Mouse (Mus musculus): ENCODE measurements around the gene Nphp4. TPM values are rescaled to one million over a fixed set of nuclear protein-coding genes. Genes with fewer than 3 reads are reported as not detected.

The Nphp4 gene
- polyA plus RNA-seq, 1 experiment from 2014 or later, result 5.0 TPM

DNA sequence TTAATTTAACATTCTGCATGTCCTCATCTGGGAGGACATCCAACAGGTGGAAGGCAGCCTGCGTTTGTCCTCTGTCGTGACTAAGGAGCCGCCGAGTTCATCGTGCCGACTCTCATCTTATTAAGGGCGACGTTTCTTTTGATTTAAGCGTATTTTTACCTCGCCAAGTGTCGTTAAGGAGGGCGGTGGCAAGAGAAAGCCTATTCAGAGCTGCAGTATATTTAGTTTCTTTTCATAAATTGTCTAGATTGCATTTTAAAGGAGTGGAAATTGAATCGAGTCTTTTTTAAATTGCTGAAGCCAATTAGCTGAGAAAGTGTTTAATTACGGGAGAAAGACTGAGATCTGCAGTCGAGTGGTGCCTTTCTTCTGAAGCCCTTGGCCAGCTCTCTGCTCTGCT, 109.0 kb downstream of the Nphp4 start:
- H3K27ac ChIP-seq (ENCODE audit: low read depth, low read length), result no peak overlapping the region
- no peak for ATAC-seq (ENCODE audit: insufficient read depth, low FRiP score, low TSS enrichment)
- DNase-seq (ENCODE audit: low spot score), result no peak
- no peaks in the 10 kb centered on the region for H3K9me3 ChIP-seq (ENCODE audit: control insufficient read depth, low read length)
- H3K4me1 ChIP-seq (ENCODE audit: control insufficient read depth, insufficient read depth, low read length), result no peaks in the 10 kb centered on the region
- H3K27me3 ChIP-seq (ENCODE audit: control insufficient read depth, insufficient read depth, low read length), result no peaks in the 10 kb centered on the region
- no peak overlapping the region for H3K9ac ChIP-seq (ENCODE audit: low read length)
- no peaks in the 10 kb centered on the region for H3K36me3 ChIP-seq (ENCODE audit: control insufficient read depth, insufficient read depth, low read length)
- no peak overlapping the region for H3K4me2 ChIP-seq (ENCODE audit: low read depth)
- 80% methylated on average over 15 of the region's 15 CpGs for WGBS
- no peak overlapping the region for H3K4me3 ChIP-seq (ENCODE audit: low read depth, low read length)

GRCm38 (mm10) chr4:152586175-152586574, 109.7 kb downstream of the Nphp4 start:
- WGBS, result 39% methylated on average over 4 of the region's 4 CpGs
- Histone ChIP-seq H3K27me3 (ENCODE audit: control insufficient read depth, insufficient read depth, low read length) (no peaks in the 10 kb centered on the region), H3K36me3 (ENCODE audit: control insufficient read depth, insufficient read depth, low read length) (no peaks in the 10 kb centered on the region), H3K9me3 (ENCODE audit: control insufficient read depth, low read length) (no peaks in the 10 kb centered on the region), H3K4me1 (ENCODE audit: control insufficient read depth, insufficient read depth, low read length) (no peaks in the 10 kb centered on the region), H3K9ac (ENCODE audit: low read length) (no peak overlapping the region), H3K4me3 (ENCODE audit: low read depth, low read length) (no peak overlapping the region), H3K27ac (ENCODE audit: low read depth, low read length) (no peak overlapping the region), H3K4me2 (ENCODE audit: low read depth) (no peak overlapping the region)
- ATAC-seq (ENCODE audit: insufficient read depth, low FRiP score, low TSS enrichment) (no peak), DNase-seq (ENCODE audit: low spot score) (no peak)

DNA sequence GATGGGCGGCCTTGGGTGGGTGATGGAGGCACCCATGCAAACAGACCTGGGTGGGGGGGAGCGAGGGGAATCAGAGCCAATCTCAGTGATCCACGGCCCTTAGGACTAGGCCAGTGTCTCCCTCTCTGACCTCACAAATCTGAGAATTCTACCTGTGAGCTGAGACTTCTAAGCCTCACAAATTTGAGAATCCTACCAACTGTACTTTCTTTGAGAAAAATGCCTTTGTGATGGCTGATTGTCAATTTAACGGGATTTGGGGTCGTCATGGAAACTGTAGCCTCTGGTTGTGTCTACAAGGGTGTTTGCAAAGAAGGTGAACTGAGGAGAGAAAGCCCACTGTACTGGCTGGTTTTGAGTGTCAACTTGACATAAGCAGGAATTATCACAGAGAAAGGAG, 127.8 kb downstream of the Nphp4 start:
- Histone ChIP-seq H3K4me3 (ENCODE audit: low read depth, low read length) (no peak overlapping the region), H3K27me3 (ENCODE audit: control insufficient read depth, insufficient read depth, low read length) (no peaks in the 10 kb centered on the region), H3K4me2 (ENCODE audit: low read depth) (no peak overlapping the region), H3K9ac (ENCODE audit: low read length) (no peak overlapping the region), H3K36me3 (ENCODE audit: control insufficient read depth, insufficient read depth, low read length) (no peaks in the 10 kb centered on the region), H3K4me1 (ENCODE audit: control insufficient read depth, insufficient read depth, low read length) (no peaks in the 10 kb centered on the region), H3K27ac (ENCODE audit: low read depth, low read length) (no peak overlapping the region), H3K9me3 (ENCODE audit: control insufficient read depth, low read length) (no peaks in the 10 kb centered on the region)
- no peak for ATAC-seq (ENCODE audit: insufficient read depth, low FRiP score, low TSS enrichment)
- no peak for DNase-seq (ENCODE audit: low spot score)
- WGBS, result 82% methylated on average over 5 of the region's 5 CpGs

GRCm38 (mm10) chr4:152609196-152609595, 132.7 kb downstream of the Nphp4 start:
- WGBS, result 86% methylated on average over 2 of the region's 2 CpGs
- Histone ChIP-seq H3K27me3 (ENCODE audit: control insufficient read depth, insufficient read depth, low read length) (no peaks in the 10 kb centered on the region), H3K9ac (ENCODE audit: low read length) (no peak overlapping the region), H3K4me3 (ENCODE audit: low read depth, low read length) (no peak overlapping the region), H3K4me1 (ENCODE audit: control insufficient read depth, insufficient read depth, low read length) (no peaks in the 10 kb centered on the region), H3K27ac (ENCODE audit: low read depth, low read length) (no peak overlapping the region), H3K36me3 (ENCODE audit: control insufficient read depth, insufficient read depth, low read length) (no peaks in the 10 kb centered on the region), H3K4me2 (ENCODE audit: low read depth) (no peak overlapping the region), H3K9me3 (ENCODE audit: control insufficient read depth, low read length) (no peaks in the 10 kb centered on the region)
- DNase-seq (ENCODE audit: low spot score) (no peak), ATAC-seq (ENCODE audit: insufficient read depth, low FRiP score, low TSS enrichment) (no peak)

- no peak for DNase-seq (ENCODE audit: low spot score)
- WGBS, result 85% methylated on average over 9 of the region's 9 CpGs
- Histone ChIP-seq H3K4me3 (ENCODE audit: low read depth, low read length) (no peak overlapping the region), H3K27me3 (ENCODE audit: control insufficient read depth, insufficient read depth, low read length) (no peaks in the 10 kb centered on the region), H3K4me2 (ENCODE audit: low read depth) (no peak overlapping the region), H3K36me3 (ENCODE audit: control insufficient read depth, insufficient read depth, low read length) (no peaks in the 10 kb centered on the region), H3K4me1 (ENCODE audit: control insufficient read depth, insufficient read depth, low read length) (no peaks in the 10 kb centered on the region), H3K9ac (ENCODE audit: low read length) (no peak overlapping the region), H3K9me3 (ENCODE audit: control insufficient read depth, low read length) (no peaks in the 10 kb centered on the region), H3K27ac (ENCODE audit: low read depth, low read length) (no peak overlapping the region)
- no peak for ATAC-seq (ENCODE audit: insufficient read depth, low FRiP score, low TSS enrichment)
Measured at GRCm38 (mm10) chr4:152610026-152610425, 133.5 kb downstream of the Nphp4 start.

Other genes starting within 250 kb of the Nphp4 start
- 8.3 and 8.9 TPM in 2 replicates for gene Gpr153, start 202.5 kb upstream of the Nphp4 start, polyA plus RNA-seq (2014; fragmentation: Nextera tagmentation; extraction: Ambion mirVana)
- gene Hes3, start 185.0 kb upstream of the Nphp4 start, polyA plus RNA-seq (2014; fragmentation: Nextera tagmentation; extraction: Ambion mirVana), result 1.6 and 2.3 TPM in 2 replicates
- 27.1 and 31.3 TPM in 2 replicates for gene Icmt, start 179.5 kb upstream of the Nphp4 start, polyA plus RNA-seq (2014; fragmentation: Nextera tagmentation; extraction: Ambion mirVana)
- gene Rnf207, start 157.7 kb upstream of the Nphp4 start, polyA plus RNA-seq (2014; fragmentation: Nextera tagmentation; extraction: Ambion mirVana), result 2.1 and 2.2 TPM in 2 replicates
- gene Rpl22, start 151.0 kb upstream of the Nphp4 start, polyA plus RNA-seq (2014; fragmentation: Nextera tagmentation; extraction: Ambion mirVana), result 311 and 312 TPM in 2 replicates
- gene Chd5, start 138.1 kb upstream of the Nphp4 start, polyA plus RNA-seq (2014; fragmentation: Nextera tagmentation; extraction: Ambion mirVana), result 0.20 and 0.31 TPM in 2 replicates
- gene Kcnab2, start 1.2 kb downstream of the Nphp4 start, polyA plus RNA-seq (2014; fragmentation: Nextera tagmentation; extraction: Ambion mirVana), result 8.5 and 8.6 TPM in 2 replicates